Mouse (Mus musculus): Measurements from ENCODE around the gene Col25a1. TPM values are rescaled to one million over a fixed set of nuclear protein-coding genes. Genes with fewer than 3 reads are reported as not detected.

The Col25a1 gene
- polyA plus RNA-seq, 1 experiment from 2014 or later, result 7.0 TPM

GRCm38 (mm10) chr3:130193450-130193849 lies 62.1 kb downstream of the Col25a1 start:
- ATAC-seq (peak; percentile 41), DNase-seq (ENCODE audit: low spot score) (peak; percentile 27)
- 58% methylated on average over 8 of the region's 8 CpGs for WGBS
- H3K4me1 ChIP-seq (ENCODE audit: insufficient read depth, low read depth, low read length), result no peaks in the 10 kb centered on the region
- no peak overlapping the region for H3K27ac ChIP-seq (ENCODE audit: low read length)
- H3K9ac ChIP-seq (replicated peaks; ENCODE audit: low read depth), result no peak overlapping the region
- H3K9me3 ChIP-seq (ENCODE audit: low read length), result no peaks in the 10 kb centered on the region
- H3K4me2 ChIP-seq (replicated peaks; ENCODE audit: low read depth, low read length), result no peak overlapping the region
- no peak for TF ChIP-seq EP300 (IDR thresholded peaks at IDR 0.05)
- TF ChIP-seq CTCF (IDR thresholded peaks at IDR 0.05), result no peak
- no peaks in the 10 kb centered on the region for H3K36me3 ChIP-seq (ENCODE audit: insufficient read depth, low read length)
- H3K4me3 ChIP-seq (ENCODE audit: low read depth, low read length), result no peak overlapping the region
- H3K27me3 ChIP-seq (replicated peaks; ENCODE audit: insufficient read depth, low read length), result no peaks in the 10 kb centered on the region

GRCm38 (mm10) chr3:130214631-130215030 lies 83.3 kb downstream of the Col25a1 start:
- DNase-seq (ENCODE audit: low spot score) (no peak), ATAC-seq (no peak)
- H3K27me3 ChIP-seq (replicated peaks; ENCODE audit: insufficient read depth, low read length), result no peaks in the 10 kb centered on the region
- no peaks in the 10 kb centered on the region for H3K9me3 ChIP-seq (ENCODE audit: low read length)
- H3K4me3 ChIP-seq (ENCODE audit: low read depth, low read length), result no peak overlapping the region
- no peak overlapping the region for H3K9ac ChIP-seq (replicated peaks; ENCODE audit: low read depth)
- TF ChIP-seq CTCF (IDR thresholded peaks at IDR 0.05) (no peak), EP300 (IDR thresholded peaks at IDR 0.05) (no peak)
- H3K4me2 ChIP-seq (replicated peaks; ENCODE audit: low read depth, low read length), result no peak overlapping the region
- no peaks in the 10 kb centered on the region for H3K4me1 ChIP-seq (ENCODE audit: insufficient read depth, low read depth, low read length)
- no peaks in the 10 kb centered on the region for H3K36me3 ChIP-seq (ENCODE audit: insufficient read depth, low read length)
- H3K27ac ChIP-seq (ENCODE audit: low read length), result no peak overlapping the region
- WGBS, result 84% methylated on average over 11 of the region's 11 CpGs

GRCm38 (mm10) chr3:130216141-130216540 lies 84.8 kb downstream of the Col25a1 start:
- Histone ChIP-seq H3K4me3 (ENCODE audit: low read depth, low read length) (no peak overlapping the region), H3K9me3 (ENCODE audit: low read length) (no peaks in the 10 kb centered on the region), H3K27me3 (replicated peaks; ENCODE audit: insufficient read depth, low read length) (no peaks in the 10 kb centered on the region), H3K9ac (replicated peaks; ENCODE audit: low read depth) (no peak overlapping the region), H3K4me2 (replicated peaks; ENCODE audit: low read depth, low read length) (no peak overlapping the region), H3K27ac (ENCODE audit: low read length) (no peak overlapping the region), H3K36me3 (ENCODE audit: insufficient read depth, low read length) (no peaks in the 10 kb centered on the region), H3K4me1 (ENCODE audit: insufficient read depth, low read depth, low read length) (no peaks in the 10 kb centered on the region)
- TF ChIP-seq EP300 (IDR thresholded peaks at IDR 0.05) (no peak), CTCF (IDR thresholded peaks at IDR 0.05) (no peak)
- ATAC-seq, result no peak
- no peak for DNase-seq (ENCODE audit: low spot score)

GRCm38 (mm10) chr3:130216646-130217045 lies 85.3 kb downstream of the Col25a1 start:
- no peak for TF ChIP-seq EP300 (IDR thresholded peaks at IDR 0.05)
- no peak for TF ChIP-seq CTCF (IDR thresholded peaks at IDR 0.05)
- 94% methylated on average over 3 of the region's 3 CpGs for WGBS
- Histone ChIP-seq H3K36me3 (ENCODE audit: insufficient read depth, low read length) (no peaks in the 10 kb centered on the region), H3K4me3 (ENCODE audit: low read depth, low read length) (no peak overlapping the region), H3K4me2 (replicated peaks; ENCODE audit: low read depth, low read length) (no peak overlapping the region), H3K27me3 (replicated peaks; ENCODE audit: insufficient read depth, low read length) (no peaks in the 10 kb centered on the region), H3K9me3 (ENCODE audit: low read length) (no peaks in the 10 kb centered on the region), H3K4me1 (ENCODE audit: insufficient read depth, low read depth, low read length) (no peaks in the 10 kb centered on the region), H3K9ac (replicated peaks; ENCODE audit: low read depth) (no peak overlapping the region), H3K27ac (ENCODE audit: low read length) (no peak overlapping the region)
- no peak for DNase-seq (ENCODE audit: low spot score)
- no peak for ATAC-seq

GRCm38 (mm10) chr3:130217705-130218104 lies 86.4 kb downstream of the Col25a1 start:
- TF ChIP-seq EP300 (IDR thresholded peaks at IDR 0.05), result no peak
- TF ChIP-seq CTCF (IDR thresholded peaks at IDR 0.05), result no peak
- Histone ChIP-seq H3K27ac (ENCODE audit: low read length) (no peak overlapping the region), H3K9ac (replicated peaks; ENCODE audit: low read depth) (no peak overlapping the region), H3K4me3 (ENCODE audit: low read depth, low read length) (no peak overlapping the region), H3K36me3 (ENCODE audit: insufficient read depth, low read length) (no peaks in the 10 kb centered on the region), H3K27me3 (replicated peaks; ENCODE audit: insufficient read depth, low read length) (no peaks in the 10 kb centered on the region), H3K9me3 (ENCODE audit: low read length) (no peaks in the 10 kb centered on the region), H3K4me2 (replicated peaks; ENCODE audit: low read depth, low read length) (no peak overlapping the region), H3K4me1 (ENCODE audit: insufficient read depth, low read depth, low read length) (no peaks in the 10 kb centered on the region)
- 76% methylated on average over 2 of the region's 2 CpGs for WGBS
- ATAC-seq, result no peak
- no peak for DNase-seq (ENCODE audit: low spot score)

GRCm38 (mm10) chr3:130218232-130218728 lies 87.0 kb downstream of the Col25a1 start:
- 56% methylated on average over 5 of the region's 5 CpGs for WGBS
- Histone ChIP-seq H3K4me1 (ENCODE audit: insufficient read depth, low read depth, low read length) (no peaks in the 10 kb centered on the region), H3K4me3 (ENCODE audit: low read depth, low read length) (no peak overlapping the region), H3K4me2 (replicated peaks; ENCODE audit: low read depth, low read length) (no peak overlapping the region), H3K27me3 (replicated peaks; ENCODE audit: insufficient read depth, low read length) (no peaks in the 10 kb centered on the region), H3K27ac (ENCODE audit: low read length) (no peak overlapping the region), H3K36me3 (ENCODE audit: insufficient read depth, low read length) (no peaks in the 10 kb centered on the region), H3K9me3 (ENCODE audit: low read length) (no peaks in the 10 kb centered on the region), H3K9ac (replicated peaks; ENCODE audit: low read depth) (no peak overlapping the region)
- no peak for TF ChIP-seq EP300 (IDR thresholded peaks at IDR 0.05)
- TF ChIP-seq CTCF (IDR thresholded peaks at IDR 0.05), result no peak
- DNase-seq (ENCODE audit: low spot score) (no peak), ATAC-seq (no peak)

- Histone ChIP-seq H3K27ac (ENCODE audit: low read length) (no peak overlapping the region), H3K4me1 (ENCODE audit: insufficient read depth, low read depth, low read length) (no peaks in the 10 kb centered on the region), H3K4me2 (replicated peaks; ENCODE audit: low read depth, low read length) (no peak overlapping the region), H3K9me3 (ENCODE audit: low read length) (no peaks in the 10 kb centered on the region), H3K27me3 (replicated peaks; ENCODE audit: insufficient read depth, low read length) (no peaks in the 10 kb centered on the region), H3K36me3 (ENCODE audit: insufficient read depth, low read length) (no peaks in the 10 kb centered on the region), H3K4me3 (ENCODE audit: low read depth, low read length) (no peak overlapping the region), H3K9ac (replicated peaks; ENCODE audit: low read depth) (no peak overlapping the region)
- ATAC-seq (no peak), DNase-seq (ENCODE audit: low spot score) (no peak)
- WGBS, result 96% methylated on average over 3 of the region's 3 CpGs
- TF ChIP-seq CTCF (IDR thresholded peaks at IDR 0.05), result no peak
- no peak for TF ChIP-seq EP300 (IDR thresholded peaks at IDR 0.05)
Observed at GRCm38 (mm10) chr3:130220811-130221210, 89.5 kb downstream of the Col25a1 start.

Data from lung, postnatal 0 days (tissue).